Mouse (Mus musculus): Measurements from ENCODE around the gene Ncapg2. TPM values are rescaled to one million over a fixed set of nuclear protein-coding genes. Genes with fewer than 3 reads are reported as not detected.

Gene Ncapg2
- polyA plus RNA-seq, 1 experiment from 2014 or later: 52.5 TPM

DNA sequence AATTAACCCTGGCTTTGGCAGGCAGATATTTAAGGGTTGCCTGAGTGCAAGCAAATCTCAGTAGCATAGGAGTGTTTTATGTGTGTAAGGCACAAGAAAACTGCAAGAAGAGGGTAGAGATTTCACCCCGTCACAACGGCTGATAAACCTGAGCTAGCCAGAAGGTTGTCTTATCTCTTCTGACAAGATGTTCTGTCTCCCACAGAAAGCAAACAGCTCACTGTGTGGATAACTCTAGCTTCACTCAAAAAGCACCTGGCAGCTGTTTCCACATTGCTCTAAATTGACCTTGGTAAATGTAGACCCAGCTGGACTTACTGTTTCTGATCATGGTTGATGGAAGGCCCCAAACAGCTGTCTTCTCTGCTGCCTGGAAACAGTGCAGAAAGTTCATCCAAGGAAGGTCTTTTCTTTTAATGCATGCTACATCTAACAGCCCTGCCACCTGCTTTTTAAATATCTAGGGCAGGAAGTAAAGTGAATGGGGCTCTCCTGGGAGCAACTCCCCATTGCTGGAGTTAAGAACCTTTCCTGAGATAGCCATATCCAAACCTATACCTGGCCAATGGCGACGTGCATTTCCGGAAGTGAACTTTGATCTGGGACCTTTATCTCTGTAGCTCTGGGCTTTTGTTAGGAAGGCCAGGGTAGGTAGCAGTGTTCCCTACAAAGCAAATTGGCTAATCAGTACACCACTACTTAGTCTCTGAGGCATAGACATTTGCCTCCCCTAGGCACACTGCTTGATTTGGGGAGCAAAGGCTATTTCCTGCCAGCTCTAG lies 85.6 kb downstream of the Ncapg2 start:
- WGBS: 93% methylated on average over 5 of the region's 5 CpGs
- no peak for DNase-seq (ENCODE audit: low spot score)
- Histone ChIP-seq H3K9me3 (replicated peaks) (no peaks in the 10 kb centered on the region), H3K4me1 (peaks cover 11% of the 10 kb centered on the region), H3K36me3 (no peaks in the 10 kb centered on the region), H3K4me3 (no peak overlapping the region), H3K27me3 (ENCODE audit: low read depth, poor library complexity, severe bottlenecking) (peaks cover 39% of the 10 kb centered on the region), H3K27ac (replicated peaks) (no peak overlapping the region)

DNA sequence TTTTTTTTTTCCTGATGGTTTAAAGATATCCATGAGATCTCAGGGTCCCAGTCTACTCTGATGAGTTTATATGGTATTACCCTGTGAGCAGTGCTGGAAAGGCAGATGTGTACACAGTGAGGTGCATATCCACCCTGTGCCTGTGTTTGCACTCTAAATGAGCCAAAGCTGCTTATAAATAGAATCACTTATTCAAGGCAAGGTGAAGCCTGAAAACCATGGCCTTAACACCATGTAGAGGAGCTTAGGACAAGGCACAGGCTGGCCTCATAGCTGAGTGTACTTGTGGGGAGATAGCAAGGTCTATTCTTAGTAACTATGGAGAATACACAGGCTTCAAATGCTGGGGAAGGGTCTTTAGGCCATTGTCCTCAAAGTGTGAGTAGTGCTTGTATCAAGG lies 93.5 kb downstream of the Ncapg2 start:
- H3K4me1 ChIP-seq: peaks cover 7% of the 10 kb centered on the region
- no peaks in the 10 kb centered on the region for H3K36me3 ChIP-seq
- no peaks in the 10 kb centered on the region for H3K27me3 ChIP-seq (ENCODE audit: low read depth, poor library complexity, severe bottlenecking)
- H3K9me3 ChIP-seq (replicated peaks): no peaks in the 10 kb centered on the region
- no peak overlapping the region for H3K27ac ChIP-seq (replicated peaks)
- H3K4me3 ChIP-seq: no peak overlapping the region
- DNase-seq (ENCODE audit: low spot score): no peak

DNA sequence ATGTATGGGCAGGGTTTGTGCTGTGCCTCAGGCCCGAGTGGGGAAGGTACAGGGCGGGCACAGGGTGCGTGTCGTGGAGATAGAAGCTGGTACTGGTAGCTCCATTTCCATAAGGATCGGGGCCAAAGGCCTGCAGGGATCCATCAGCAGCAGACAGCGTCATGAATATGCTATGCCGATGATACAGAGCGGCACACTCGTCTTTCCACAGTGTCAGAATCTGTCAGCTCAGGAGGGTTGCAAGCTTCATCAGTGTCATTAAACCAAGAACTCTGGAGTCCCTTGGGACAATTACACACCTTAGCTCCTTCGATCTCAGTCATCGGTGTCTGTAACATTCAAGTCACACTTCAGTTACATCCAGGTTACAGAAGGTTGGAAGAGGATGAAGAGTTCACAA lies 95.5 kb downstream of the Ncapg2 start:
- Histone ChIP-seq H3K36me3 (no peaks in the 10 kb centered on the region), H3K4me3 (no peak overlapping the region), H3K27me3 (ENCODE audit: low read depth, poor library complexity, severe bottlenecking) (no peaks in the 10 kb centered on the region), H3K27ac (replicated peaks) (no peak overlapping the region), H3K4me1 (peaks cover 7% of the 10 kb centered on the region), H3K9me3 (replicated peaks) (no peaks in the 10 kb centered on the region)
- DNase-seq (ENCODE audit: low spot score): no peak
- WGBS: 91% methylated on average over 11 of the region's 11 CpGs

DNA sequence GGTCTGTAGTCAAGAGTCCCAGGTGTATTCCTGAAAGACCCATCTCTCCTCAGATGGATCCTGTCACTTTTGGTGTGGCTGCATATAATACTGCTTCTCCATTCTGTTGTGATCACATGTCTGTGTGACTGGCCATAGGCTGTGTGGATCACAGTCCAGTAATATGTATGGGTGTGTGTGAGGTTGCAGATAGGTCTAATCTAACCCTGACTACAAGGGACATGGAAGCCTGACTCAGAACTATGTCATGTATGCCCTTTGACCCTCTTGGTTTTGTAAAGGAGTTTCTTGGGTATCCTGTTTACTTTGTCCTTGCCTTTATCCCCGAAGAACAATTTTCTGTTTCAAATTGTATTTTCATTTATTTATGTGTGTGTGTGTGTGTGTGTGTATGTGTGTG lies 107.3 kb downstream of the Ncapg2 start:
- no peaks in the 10 kb centered on the region for H3K4me1 ChIP-seq
- H3K36me3 ChIP-seq: no peaks in the 10 kb centered on the region
- H3K9me3 ChIP-seq (replicated peaks): peaks cover 5% of the 10 kb centered on the region; the same call in 1 of the 2 replicates
- no peak overlapping the region for H3K27ac ChIP-seq (replicated peaks)
- no peaks in the 10 kb centered on the region for H3K27me3 ChIP-seq (ENCODE audit: low read depth, poor library complexity, severe bottlenecking)
- WGBS: 97% methylated on average over 1 of the region's 1 CpGs
- no peak overlapping the region for H3K4me3 ChIP-seq
- DNase-seq (ENCODE audit: low spot score): no peak

Other genes with a start within 250 kb of the Ncapg2 start
- gene Wdr60, start 142.4 kb upstream of the Ncapg2 start, polyA plus RNA-seq (2016; fragmentation: Nextera tagmentation; extraction: Ambion mirVana): 13.1 and 17.0 TPM in 2 replicates
- gene Gm11027, start 130.0 kb upstream of the Ncapg2 start, polyA plus RNA-seq (2016; fragmentation: Nextera tagmentation; extraction: Ambion mirVana): not detected in 2 replicates
- gene Esyt2, start 124.2 kb upstream of the Ncapg2 start, polyA plus RNA-seq (2016; fragmentation: Nextera tagmentation; extraction: Ambion mirVana): 12.3 and 13.7 TPM in 2 replicates
- 7.9 and 9.2 TPM in 2 replicates for gene Ptprn2, start 80.3 kb downstream of the Ncapg2 start, polyA plus RNA-seq (2016; fragmentation: Nextera tagmentation; extraction: Ambion mirVana)

Data from midbrain, embryonic 10.5 days (tissue).